Mouse (Mus musculus) hematopoietic stem cell, adult 5-6 weeks (primary cell): ENCODE measurements around the gene Ttyh1. TPM values are rescaled to one million over a fixed set of nuclear protein-coding genes. Genes with fewer than 3 reads are reported as not detected.
"Not testable (repeated sequence)": the region's sequence is repeated elsewhere in the genome, so short reads cannot be mapped to it uniquely, and the experiment has no call there.

Source experiments
- ATAC-seq, 2 experiments: fragments of 125-278 bp in 1 of 2; replicated peaks in 1 of 2; 2 replicates each; pipeline ENCODE4 v1.8.0; 2016 to 2017; ENCODE audit warnings: inconsistent platforms in 2 of 2, mild to moderate bottlenecking in 2 of 2, moderate number of reproducible peaks in 2 of 2, low read depth in 1 of 2, moderate TSS enrichment in 1 of 2; ENCODE audit not compliant: low FRiP score in 2 of 2, poor library complexity in 2 of 2, severe bottlenecking in 2 of 2, insufficient read depth in 1 of 2, low TSS enrichment in 1 of 2
- total RNA-seq: library from RNA; stranded (forward); fragments of 172-1452, 232-1000 nt; gene quantifications from 2 replicates; pipeline ENCODE4 v1.2.3, GENCODE M21; 2017

The Ttyh1 gene
- total RNA-seq, 1 experiment from 2014 or later = 3.6 TPM

DNA sequence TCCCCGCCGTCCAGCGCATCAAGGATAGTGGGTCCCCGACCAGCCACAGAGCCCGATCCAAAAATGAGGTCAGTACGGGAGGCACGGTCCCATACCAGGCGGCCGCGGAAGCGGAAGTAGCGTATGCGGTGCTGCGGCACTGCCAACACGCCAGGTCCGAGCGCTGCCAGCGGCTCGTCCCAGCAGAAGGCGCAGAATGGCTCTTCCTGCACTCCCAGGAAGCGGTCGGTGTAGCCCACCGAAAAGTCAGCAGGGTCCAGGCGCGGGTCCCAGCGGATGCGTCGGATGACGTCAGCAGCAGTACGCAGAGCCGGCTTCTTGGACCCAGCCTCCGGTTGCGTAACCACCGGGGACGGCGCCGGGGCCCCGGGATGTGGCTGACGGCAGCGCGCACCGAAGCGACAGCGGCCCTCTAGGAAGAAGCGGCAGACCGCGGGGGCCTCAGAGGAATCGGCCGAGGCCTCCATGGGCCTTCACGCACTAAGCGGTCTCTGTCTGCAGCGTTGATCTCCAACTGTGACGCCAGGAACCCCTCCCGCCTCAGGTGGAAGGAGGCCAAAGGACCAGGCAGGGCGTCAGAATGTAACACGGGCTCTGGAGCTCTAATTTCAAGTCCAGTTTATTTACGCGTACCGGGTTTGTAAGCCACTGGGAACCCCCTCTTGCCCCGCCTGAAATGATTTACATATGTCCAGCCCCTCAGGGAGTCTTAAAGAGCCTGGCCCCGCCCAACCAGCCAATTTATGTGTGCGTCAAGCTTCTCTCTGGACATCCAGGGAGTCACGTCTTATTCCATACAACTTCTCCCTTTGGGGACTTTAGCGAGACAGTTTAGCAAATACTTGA, 30.2 kb downstream of the Ttyh1 start:
- peak; percentile 55 to 61 for ATAC-seq

DNA sequence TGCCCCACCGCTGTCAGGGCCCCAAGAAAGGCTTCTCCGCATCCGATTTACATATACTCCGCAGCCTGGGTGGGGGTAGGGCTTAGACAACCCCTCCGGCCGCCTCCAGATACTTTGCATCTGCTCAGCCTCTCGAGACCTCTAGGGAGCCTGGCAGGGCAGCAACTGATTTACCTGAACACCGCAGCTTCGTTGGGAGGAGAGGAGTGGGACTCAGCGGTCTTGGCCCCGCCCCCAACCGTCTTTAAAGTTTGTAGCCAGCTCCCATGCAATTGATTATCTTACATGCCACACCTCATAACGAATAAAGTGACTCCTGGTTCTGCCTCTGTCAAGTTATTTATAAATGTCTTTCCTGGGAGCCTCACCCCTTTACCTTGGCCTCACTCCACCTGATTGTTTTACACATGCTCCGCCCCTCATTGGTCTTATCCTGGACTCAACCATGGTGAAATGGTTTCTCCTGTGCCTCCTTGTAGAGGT, 30.9 kb downstream of the Ttyh1 start, which contains the start of gene Leng9:
Gene Leng9 (minus strand): TSS at position 316 of the 483 bp plus-strand sequence.
- ATAC-seq = peak; percentile 7; a peak in 3 of 4 replicates

DNA sequence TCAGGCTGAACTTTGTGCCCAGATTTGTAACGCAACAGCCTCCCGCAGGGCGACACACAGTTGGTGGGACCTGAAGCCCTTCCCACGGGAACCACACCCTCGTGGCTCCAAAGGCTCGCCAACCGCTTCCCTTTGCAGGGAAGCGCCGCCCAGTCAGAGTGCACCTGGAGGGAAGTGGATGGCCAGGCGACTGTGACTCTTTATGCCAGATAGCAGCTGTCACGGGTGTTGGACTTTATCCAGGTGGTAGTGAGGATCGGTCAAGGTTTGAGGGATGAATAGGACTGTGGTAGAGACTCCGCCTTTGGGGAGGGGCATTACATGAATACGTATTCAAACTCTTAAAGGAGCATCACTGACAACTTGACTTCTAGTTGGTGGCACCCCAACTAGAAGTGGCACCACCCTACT, 31.6 kb downstream of the Ttyh1 start:
- ATAC-seq = peak in 1 of 2 experiments; percentile 11; a peak in 1 of 4 replicates

DNA sequence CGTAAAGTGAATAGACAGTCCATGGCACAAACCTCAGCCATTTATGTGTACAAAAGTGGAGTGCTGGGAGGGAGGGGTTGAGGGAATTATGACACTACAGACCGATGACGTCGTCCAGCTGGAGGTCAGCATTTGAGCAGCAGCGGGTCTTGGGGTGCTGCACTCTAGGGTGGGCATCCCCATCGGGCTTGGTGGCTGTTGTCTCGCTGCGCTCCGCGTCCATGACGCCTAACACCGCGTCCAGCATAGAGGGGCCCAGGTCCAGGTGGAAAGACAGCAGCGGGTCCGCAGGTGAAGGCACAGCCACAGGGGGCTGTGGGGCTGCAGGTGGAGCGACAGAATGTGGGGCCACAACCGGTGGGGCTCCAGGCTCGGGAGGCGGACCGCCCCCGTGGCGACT, 32.0 kb downstream of the Ttyh1 start:
- no peak for ATAC-seq

DNA sequence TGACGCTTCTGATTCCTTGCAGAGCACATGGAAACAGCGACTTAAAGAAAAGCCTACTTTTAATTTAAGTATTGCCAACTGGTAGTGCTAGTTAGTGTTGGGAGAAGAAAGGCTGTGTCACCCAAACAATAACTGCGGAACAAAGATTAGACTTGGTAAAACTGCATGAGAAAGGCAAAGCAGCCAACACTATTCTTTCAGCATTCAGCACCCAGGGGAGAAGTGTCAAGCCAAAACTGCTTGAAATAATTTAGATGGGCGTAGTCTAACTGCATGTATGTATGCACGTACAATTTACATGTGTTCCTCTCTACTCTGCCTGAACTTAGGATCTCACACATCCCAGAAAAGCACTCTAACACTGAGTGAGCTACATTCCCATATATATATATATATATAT, 35.1 kb downstream of the Ttyh1 start:
- no peak for ATAC-seq

DNA sequence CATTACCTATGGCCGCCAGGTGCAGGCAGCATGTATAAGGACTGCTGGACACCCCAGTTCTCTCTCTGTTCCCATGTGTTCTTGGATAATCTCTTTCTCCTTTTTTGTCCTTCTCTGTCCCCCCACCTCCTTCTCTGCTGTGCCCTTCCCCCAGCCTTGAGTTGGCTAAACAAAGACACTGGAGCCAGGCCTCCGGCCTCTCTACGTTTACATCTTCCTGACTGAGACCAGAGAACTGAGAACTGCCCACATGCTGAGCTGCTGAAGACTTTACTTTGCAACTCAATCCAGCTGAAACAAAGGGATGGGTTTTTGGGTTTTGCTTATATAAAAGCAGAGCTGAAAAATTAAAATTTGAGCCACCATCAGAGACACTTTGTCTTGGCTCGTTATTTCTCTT, 35.8 kb downstream of the Ttyh1 start:
- ATAC-seq = no peak

DNA sequence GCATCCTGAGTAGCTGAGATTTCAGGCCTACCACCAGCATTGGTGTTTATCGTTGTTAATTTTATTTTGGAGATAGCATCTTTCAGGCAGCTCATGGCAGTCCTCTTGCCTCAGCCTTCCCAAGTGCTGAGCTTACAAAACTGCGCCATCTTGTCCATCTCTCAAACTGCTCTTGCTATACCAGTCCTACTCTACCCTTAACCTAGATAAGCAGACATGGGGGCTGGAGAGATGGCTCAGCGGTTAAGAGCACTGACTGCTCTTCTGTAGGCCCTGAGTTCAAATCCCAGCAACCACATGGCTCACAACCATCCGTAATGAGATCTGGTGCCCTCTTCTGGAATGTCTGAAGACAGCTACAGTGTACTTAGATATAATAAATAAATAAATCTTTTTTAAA, 42.4 kb downstream of the Ttyh1 start:
- ATAC-seq = not testable (repeated sequence)

DNA sequence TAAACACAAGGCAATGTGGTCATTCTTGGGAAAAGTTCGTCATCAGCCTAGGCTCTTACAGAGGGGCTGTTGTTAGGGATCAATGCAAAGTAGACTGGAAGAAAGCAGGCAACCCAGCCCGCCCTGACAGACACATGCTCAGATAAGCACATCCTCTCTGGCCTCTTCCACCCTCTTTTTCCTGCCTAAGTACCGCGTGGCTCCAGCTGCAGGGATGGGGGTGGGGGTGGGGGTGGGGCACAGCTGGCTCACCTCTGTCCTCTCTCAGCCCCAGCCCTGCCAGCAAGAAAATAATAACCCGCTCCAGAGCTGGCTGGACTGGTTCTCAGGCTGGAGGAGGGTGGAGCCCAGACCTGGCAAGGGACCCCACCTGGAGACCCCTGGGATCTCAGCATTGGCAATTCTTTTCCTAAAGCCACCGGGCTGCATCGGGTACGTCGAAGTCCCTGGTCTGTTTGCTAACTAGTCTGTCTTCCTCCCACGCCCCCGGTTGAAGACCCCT, 44.4 kb downstream of the Ttyh1 start:
- no peak for ATAC-seq

DNA sequence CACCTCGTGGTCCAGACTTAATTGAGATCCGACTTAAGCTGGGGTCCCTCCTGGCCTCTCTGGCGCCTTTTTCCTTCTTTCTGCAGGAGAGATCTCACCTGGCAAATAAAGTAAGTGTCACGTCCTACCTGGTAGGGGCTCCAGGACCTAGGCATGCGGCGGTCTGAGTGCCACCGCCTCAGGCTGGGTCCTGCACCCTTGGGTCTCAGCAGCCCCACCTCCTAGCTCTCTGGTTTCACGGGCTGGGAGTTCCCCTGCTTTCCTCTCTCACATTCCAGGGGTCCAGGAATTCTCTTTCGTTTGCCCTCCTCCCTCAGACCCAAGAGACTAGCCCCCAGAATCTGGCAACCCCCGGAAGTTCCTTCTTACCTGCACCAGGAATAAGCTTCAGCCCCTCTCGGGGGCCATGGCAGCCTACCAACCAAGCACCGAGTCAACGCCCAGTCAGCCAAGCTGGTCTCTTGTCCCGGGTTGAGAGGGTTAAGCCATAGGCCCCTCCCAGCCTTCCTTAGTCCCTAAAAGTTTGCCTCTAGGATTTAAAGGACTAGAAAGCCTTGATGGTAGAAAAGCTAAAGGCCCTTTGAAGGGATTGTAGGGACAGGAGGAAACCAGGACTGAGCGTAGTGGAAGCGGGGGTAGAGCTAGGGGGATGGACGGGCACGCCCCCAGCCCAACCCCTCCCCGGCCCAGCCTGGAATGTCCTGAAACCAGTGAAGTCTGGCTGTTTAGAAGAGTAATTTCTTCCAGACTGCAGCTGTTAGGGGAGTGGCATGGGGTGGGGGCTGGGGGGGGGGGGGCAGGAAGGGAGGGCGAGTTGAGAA, 45.1 kb downstream of the Ttyh1 start, which contains the start of gene Cdc42ep5:
Gene Cdc42ep5 (minus strand): TSS at position 771 of the 821 bp plus-strand sequence.
- peak in 1 of 2 experiments; percentile 29; a peak in 1 of 4 replicates for ATAC-seq

DNA sequence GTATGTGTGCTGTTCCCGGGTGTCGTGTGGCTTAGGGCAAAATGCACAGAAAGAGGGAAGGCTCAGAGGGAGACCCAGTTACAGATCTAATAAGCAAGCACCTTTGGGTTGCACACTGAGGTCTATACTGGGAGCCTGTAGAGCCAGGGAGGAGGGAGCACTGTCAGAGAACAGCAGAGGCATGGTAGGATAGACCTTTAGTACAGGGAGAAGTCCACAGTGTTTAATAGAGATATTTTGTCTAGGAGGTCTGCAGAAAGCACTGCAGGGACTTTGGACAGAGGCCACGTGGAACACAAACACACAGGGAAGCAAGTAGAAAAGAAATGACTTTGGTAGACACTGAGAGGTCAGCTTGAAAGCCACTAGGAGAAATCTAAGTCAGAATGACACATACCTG, 46.1 kb downstream of the Ttyh1 start:
- ATAC-seq = no peak

DNA sequence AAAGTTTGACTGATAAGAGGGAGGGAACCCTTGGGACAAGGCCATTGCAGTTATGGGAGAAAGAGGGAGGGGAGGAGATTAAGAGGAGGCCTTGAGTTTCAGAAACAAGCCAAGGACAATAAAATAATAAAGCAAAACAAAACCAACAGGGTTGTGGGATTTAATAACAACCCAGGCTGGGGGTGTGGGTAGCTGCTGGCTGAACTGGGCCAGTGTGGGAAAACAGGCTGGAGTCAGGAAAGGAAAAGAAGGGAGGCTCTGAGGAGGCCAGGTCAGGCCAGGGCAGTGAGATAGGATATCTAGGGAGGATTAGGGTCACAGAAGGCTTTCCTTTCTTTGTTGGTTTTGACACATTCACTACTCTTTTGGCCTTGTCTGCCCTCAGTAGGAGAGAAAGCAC, 47.9 kb downstream of the Ttyh1 start:
- ATAC-seq = no peak

DNA sequence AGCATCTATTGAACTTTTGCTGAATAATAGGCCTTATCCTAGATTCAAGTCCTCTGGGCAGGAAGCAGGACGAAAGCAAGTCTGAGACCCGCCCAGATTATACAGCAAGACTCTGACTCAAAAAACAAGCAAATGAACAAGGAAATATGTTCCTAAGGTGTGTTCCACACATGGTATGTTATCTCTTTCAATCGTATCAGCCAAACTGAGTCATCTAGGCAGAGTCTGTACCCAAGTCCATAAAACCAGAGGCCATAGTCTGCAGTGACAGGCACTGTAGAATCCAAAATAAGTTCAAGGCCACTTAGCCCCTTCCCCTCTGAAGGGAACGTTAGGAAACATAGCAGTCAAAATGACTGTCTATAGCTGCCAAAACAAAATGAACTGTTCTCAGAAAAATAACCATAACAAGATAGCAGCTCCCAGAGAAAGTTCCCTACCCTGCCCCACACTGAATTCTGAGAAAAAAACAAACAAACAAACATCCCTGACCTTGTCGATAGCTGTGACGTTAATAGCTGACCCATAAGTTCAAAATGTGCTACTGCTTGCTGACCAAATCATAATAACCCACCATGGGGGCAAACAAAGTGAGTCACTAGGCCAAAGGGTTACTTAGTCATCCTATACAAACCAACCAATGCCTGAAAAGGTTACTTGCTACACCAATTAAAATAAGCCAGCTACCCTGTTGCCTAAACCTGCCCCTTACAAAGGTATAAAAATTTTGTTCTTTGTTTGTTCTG, 51.2 kb downstream of the Ttyh1 start:
- ATAC-seq = no peak

DNA sequence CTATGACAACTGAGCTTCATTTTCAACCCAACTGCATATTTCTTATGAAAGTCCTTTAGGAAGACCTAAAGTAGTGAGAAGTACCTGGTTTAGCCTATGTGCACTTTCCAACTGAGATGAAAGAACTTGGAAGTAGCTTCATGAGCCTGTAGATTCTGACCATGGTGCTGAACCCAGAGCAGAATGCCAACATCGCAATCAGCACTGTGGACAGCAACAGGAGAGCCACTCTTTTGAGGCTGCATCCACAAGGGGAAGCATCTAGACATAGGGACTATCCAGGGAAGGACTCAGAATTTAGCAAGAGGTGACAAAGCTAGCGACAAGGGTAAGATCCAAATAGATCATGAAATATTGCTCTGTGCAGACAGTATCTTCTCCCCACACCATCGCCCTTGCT, 59.2 kb downstream of the Ttyh1 start:
- 0 out of 4 replicates have a peak, but pooled peaks of 1 of the 2 experiments have one; percentile 32 for ATAC-seq

Other genes starting within 250 kb of the Ttyh1 start
- 0.94 and 1.9 TPM in 2 replicates for gene Gm14548, start 221.3 kb upstream of the Ttyh1 start, total RNA-seq
- gene Lilra6, start 203.9 kb upstream of the Ttyh1 start, total RNA-seq = 0.94 and 3.1 TPM in 2 replicates
- 58.2 and 81.5 TPM in 2 replicates for gene Lair1, start 56.2 kb upstream of the Ttyh1 start, total RNA-seq
- 33.4 and 52.8 TPM in 2 replicates for gene Leng8, start 17.6 kb downstream of the Ttyh1 start, total RNA-seq
- gene Leng9, start 31.0 kb downstream of the Ttyh1 start, total RNA-seq = 3.7 and 4.5 TPM in 2 replicates
- not detected in 2 replicates for gene Cdc42ep5, start 45.5 kb downstream of the Ttyh1 start, total RNA-seq
- not detected in 2 replicates for gene Lilra5, start 118.3 kb downstream of the Ttyh1 start, total RNA-seq
- 3.5 and 4.5 TPM in 2 replicates for gene Ncr1, start 218.3 kb downstream of the Ttyh1 start, total RNA-seq